Mouse (Mus musculus): ENCODE results near the gene Mboat2.

The Mboat2 gene

DNA sequence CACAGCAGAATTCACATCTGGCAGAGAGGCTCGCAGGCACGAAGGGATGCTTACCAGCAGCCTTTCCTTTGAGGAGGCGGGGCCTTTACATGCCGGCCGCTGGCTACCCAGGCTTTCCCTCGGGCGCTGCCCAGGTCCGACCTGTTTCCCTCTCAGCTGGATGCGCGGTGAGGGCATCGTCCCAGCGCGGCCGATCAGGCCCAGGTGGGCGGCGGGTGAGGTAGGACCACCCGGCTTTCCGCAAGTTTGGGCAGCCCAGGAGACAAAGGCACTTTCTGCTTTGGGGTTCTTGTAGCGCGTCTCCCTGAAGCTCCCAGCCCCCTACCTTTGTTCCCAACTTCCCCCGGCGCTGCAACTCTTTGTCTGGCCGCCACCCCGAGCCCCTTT lies at the start of gene Mboat2:
Mboat2 (plus strand) TSS at position 114 of the 387 bp plus-strand sequence.
- peak; percentile 38 for DNase-seq (ENCODE audit: low spot score)

- no peak for DNase-seq (ENCODE audit: low spot score)
Measured at GRCm38 (mm10) chr12:24783735-24784134, 46.9 kb upstream of the Mboat2 start.

DNA sequence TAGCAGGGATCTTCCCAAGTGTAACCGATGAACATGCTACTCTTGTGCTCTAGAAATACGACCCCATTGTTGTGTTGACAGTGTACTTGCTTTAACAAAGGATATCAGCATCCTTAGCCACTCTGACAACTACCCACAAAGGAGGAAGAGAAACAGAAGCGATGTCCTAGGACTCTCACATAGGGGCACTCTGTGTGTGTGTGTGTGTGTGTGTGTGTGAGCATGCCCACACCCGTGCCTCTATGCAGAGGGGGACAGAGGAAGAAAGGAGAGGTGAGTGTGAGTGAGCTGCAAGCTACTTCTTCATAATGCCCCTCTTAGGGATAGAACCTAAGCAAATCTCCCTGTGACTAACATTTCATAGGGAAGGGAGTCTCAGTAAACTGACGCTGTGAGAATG lies 44.8 kb upstream of the Mboat2 start:
- no peak for DNase-seq (ENCODE audit: low spot score)

DNA sequence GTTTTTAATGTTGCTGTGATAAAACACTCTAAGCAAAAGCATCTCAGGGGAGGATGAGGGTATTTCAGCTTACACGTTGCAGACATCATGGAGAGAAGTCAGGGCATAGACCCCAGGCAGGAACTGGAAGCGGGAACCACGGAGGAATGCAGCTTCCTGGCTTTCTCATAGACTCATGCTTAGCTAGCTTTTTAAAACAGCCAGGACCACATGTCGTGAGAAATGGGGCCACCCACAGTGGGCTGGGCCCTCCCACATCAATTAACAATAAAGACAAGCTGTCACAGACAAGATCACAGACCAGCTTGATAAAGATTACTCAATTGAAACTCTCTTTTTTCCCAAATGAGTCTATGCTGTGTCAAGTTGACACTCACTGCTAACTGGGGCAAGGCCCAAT lies 44.4 kb upstream of the Mboat2 start:
- no peak for DNase-seq (ENCODE audit: low spot score)

DNA sequence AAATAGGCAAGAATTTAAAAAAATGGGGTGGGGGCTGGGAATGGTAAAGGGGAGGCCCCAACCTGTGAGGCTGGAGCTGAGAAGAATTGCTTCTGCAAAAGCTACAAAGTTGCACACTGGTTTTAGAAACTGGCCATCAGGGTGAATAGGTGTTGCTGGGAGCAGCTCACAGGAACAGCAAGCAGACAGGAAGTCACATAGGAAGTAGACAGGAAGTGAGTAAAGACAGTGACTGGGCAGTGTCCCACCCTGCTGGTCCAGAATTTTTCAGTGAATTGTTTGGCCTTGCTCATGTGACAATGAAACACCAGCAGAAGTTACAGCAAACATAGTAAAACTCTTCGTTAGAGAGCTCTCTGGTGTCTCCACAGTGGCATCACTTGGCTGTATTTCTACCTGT lies 41.0 kb upstream of the Mboat2 start:
- no peak for DNase-seq (ENCODE audit: low spot score)

DNA sequence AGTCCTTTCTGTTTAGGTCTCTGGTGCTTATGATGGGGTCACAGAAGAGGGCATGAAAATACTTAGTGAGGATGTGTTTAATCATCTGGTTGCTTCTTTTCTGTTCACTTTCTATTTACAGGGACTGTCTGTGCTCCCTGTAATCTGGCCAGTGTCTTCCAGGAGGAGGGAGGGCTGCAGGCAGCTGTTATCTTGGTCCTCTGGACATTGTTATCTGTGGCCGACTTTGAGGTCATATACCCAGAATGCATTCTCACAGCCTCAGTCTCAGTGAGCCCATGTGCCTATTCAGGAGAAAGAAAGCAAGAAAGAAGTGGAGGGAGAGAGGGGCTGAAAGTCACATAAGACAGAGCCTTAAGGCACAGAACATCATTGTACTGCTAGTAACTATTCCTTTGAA lies 19.4 kb upstream of the Mboat2 start:
- DNase-seq (ENCODE audit: low spot score), result no peak

- DNase-seq (ENCODE audit: low spot score), result no peak
Measured at GRCm38 (mm10) chr12:24811906-24812305, 18.8 kb upstream of the Mboat2 start.

DNA sequence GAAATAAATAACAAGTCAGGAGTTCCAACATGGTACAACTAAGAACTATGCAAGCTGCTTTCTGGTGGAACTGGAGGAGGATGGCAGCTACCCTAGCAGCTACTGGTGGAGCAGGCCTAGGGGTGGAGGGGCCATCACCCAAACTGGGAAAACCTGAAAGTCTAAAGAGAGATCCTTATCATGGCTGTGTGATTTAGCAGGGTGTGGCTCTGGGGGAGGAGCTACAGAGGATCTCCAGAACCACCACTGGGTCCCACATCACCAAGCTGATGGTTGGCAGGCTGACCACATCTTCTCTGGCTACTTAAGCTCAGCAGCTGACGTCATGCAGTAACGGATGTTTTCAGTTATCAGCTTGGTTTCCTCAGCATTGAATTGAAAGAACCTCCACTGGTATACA lies 7.8 kb upstream of the Mboat2 start:
- DNase-seq (ENCODE audit: low spot score), result no peak

DNA sequence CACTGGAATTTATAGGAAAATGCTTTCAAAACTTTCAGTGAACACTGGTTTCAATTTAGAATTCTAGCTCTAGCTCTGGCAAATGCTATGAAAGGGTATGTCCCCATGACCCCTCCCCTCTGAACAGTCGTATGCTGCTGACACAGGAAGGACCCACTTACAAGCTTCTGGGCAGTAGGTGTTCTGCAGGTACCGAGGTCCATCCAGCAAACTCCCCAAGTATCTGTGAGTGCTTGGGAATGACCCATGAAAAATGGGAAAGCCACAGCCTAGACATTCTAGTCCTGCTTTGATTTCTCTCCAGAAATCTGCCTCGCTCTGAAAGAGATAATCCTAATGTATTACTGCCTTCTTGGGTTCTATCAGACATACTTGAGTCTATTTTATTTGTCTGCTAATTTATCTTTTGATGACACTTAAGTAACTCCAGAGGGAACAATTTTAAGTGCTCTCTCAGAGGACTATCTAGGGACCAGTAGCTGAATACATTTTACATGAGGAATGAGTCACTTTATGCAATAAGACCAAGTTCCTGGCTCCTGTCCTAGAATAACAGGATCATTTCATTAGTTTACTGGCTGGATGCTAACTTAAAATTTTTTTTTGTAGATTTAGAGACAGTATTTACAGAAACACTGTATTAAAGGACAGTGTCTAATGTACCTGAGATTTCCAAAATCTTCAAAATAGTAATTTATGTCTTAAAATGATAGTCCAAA lies 6.9 kb upstream of the Mboat2 start:
- no peak for DNase-seq (ENCODE audit: low spot score)

DNA sequence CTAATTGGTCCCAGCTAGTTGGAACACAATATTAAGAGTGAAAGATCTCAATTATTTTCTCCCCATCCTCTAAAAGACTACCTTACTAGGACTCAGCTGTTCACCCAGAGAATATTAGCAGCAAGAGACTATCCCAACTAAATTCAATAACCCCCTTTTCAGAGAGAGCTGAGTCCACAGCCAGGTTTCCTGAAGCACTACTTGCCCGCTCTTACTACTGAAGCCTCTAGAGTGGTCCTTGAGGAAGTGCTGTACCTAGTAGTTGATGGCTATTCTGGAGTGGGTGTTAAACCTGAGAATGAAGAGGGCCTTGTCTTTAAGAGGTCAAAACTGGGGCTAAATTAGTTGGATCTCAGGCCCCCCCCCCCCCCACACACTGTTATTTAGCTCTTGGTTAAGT lies 593 bp upstream of the Mboat2 start:
- no peak for DNase-seq (ENCODE audit: low spot score)

- peak; percentile 83 for DNase-seq (ENCODE audit: low spot score)
Measured at GRCm38 (mm10) chr12:24831153-24831963, 679 bp downstream of the Mboat2 start.

- no peak for DNase-seq (ENCODE audit: low spot score)
Measured at GRCm38 (mm10) chr12:24831964-24832427, 1.3 kb downstream of the Mboat2 start.

- DNase-seq (ENCODE audit: low spot score), result no peak
Measured at GRCm38 (mm10) chr12:24832438-24832837, 1.8 kb downstream of the Mboat2 start.

GRCm38 (mm10) chr12:24837947-24838346 lies 7.3 kb downstream of the Mboat2 start:
- no peak for DNase-seq (ENCODE audit: low spot score)

GRCm38 (mm10) chr12:24841115-24841879 lies 10.6 kb downstream of the Mboat2 start:
- no peak for DNase-seq (ENCODE audit: low spot score)

DNA sequence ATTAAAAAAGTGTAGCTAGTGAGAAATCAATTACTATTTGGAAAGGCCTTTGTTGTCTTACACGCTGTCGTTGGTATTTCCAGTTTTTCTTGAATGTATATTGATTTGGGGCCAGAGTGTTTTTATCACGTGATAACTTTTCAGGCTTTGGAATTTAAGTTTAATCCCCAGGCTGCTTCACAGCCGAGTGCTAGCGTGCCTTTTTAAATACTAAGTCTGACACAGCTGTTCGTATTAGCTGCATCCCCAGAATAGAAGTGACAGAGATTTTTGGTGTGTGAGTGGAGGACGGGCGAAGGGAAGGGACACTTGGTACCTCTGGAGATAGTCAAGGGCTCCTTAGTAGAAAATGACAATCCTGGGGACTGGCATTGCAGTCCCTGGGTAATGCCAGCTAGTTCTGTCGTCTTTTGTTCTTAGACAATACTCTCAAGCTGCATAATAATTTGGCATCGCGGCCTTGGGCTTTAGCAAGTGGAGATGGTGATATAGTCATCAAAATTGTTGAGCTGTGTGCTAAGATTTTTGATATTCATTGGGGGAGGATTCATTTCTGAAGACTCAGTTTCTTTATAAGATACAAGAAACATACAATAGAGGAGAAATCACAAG lies 11.7 kb downstream of the Mboat2 start:
- DNase-seq (ENCODE audit: low spot score), result no peak

DNA sequence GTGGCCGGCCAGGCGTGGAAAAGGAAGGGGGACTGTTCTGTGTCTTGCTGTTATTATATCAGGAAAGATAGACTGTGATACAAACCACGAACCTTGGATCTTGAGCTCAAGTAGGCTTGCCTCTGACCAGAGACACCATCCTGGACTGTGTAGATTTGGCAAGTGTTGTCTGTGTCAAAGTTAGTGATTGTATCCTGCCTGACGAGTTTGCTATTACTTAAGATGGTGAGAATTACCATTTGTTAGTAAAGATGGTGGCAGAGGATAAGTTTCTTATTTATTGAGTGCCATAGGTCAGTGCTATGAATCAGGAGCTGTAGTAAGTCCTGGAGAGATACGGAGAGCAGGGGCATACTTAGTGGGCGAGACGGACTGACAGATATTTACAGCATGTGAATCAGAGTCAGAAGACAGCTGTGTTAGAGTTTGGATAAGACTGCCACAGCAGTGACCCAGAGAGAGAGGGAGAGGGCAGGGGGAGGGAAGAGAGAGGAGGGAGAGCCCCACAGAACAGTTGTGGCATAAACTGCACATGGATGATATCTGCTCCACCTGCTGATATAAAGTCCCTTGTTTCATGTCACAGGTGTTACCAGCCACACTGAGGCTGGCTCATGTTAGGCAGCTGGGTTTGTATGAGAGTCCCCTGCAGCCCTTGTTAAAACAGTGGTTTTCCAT lies 12.9 kb downstream of the Mboat2 start:
- DNase-seq (ENCODE audit: low spot score), result no peak

DNA sequence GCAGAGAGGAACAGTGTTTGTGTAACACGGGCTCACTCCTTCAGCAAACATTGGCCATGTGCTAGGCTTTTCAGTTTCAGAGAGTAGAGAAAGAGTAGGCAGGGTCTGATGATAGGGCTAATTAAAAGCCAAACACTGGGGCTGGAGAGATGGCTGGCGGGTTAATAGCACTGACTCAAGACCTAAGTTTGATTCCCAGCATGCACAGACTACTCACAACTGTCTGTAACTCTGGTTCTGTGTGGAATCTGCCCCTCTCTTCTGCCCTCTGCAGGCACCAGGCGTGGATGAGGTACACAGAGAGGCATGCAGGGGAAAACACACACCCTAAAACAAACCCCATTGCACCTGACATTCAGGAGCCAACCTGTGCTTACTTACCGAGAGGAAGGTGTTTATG lies 14.7 kb downstream of the Mboat2 start:
- DNase-seq (ENCODE audit: low spot score), result no peak

DNA sequence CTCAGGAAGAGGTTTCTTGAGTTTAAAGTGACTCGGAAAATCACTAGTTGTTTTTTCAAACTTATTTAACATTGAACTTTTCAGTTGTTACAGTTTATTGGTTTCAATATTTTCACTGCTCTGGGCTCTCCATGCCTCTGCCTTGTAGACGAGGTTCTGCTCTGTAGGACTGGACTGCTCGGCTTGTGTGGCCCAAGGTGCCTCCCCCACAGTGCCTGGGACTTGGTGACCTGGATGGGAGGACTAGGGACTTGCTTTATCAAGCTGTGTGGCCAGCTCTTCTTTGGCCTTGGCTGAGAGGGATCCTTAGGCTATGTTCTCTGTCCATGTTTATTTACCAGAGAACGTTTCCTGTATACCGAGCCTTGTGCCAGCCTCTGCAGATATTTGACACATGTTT lies 17.4 kb downstream of the Mboat2 start:
- DNase-seq (ENCODE audit: low spot score), result no peak

GRCm38 (mm10) chr12:24857354-24857753 lies 26.7 kb downstream of the Mboat2 start:
- no peak for DNase-seq (ENCODE audit: low spot score)

GRCm38 (mm10) chr12:24859357-24859756 lies 28.7 kb downstream of the Mboat2 start:
- DNase-seq (ENCODE audit: low spot score), result no peak

GRCm38 (mm10) chr12:24860436-24860835 lies 29.8 kb downstream of the Mboat2 start:
- DNase-seq (ENCODE audit: low spot score), result no peak

All from left cerebral cortex, adult 11 months (tissue).